Mouse (Mus musculus) kidney, adult 2 months (tissue): ENCODE data around the gene Igf1r. TPM values are rescaled to one million over a fixed set of nuclear protein-coding genes. Genes with fewer than 3 reads are reported as not detected.
A peak's percentile ranks its signal among the peaks of the same experiment; 100 is the strongest.

Experiments used
- DNase-seq: peaks from one replicate; pipeline ENCODE4 v3.0.0; 2021
- H3K27ac ChIP-seq: fragments of 200-500 bp; 2 replicates; pipeline ENCODE4 v1.5.1; 2012; ENCODE audit warnings: low read depth, low read length, control low read depth, inconsistent platforms; ENCODE audit not compliant: insufficient read depth
- H3K27me3 ChIP-seq: fragments of 200-500 bp; replicated peaks from 2 replicates; pipeline ENCODE4 v1.6.1; 2012; ENCODE audit warnings: mild to moderate bottlenecking, moderate library complexity, low read length, inconsistent platforms; ENCODE audit not compliant: control insufficient read depth, insufficient read depth
- H3K36me3 ChIP-seq: fragments of 200-500 bp; 2 replicates; pipeline ENCODE4 v1.6.1; 2012; ENCODE audit warnings: mild to moderate bottlenecking, moderate library complexity, low read length, inconsistent platforms; ENCODE audit not compliant: control insufficient read depth, insufficient read depth
- H3K4me1 ChIP-seq: fragments of 200-500 bp; 2 replicates; pipeline ENCODE4 v1.6.1; 2011; ENCODE audit warnings: low read length; ENCODE audit not compliant: control insufficient read depth, insufficient read depth
- H3K4me3 ChIP-seq: fragments of 200-500 bp; 2 replicates; pipeline ENCODE4 v1.5.1; 2011; ENCODE audit warnings: mild to moderate bottlenecking, low read depth, low read length, control low read depth; ENCODE audit not compliant: insufficient read depth
- CTCF ChIP-seq: fragments of 200-500 bp; conservative IDR thresholded peaks from 2 replicates; pipeline ENCODE4 v1.5.1; 2011; ENCODE audit warnings: low read depth, mild to moderate bottlenecking, control low read depth, low read length, moderate library complexity, mixed read lengths; ENCODE audit not compliant: insufficient read depth, insufficient read length
- POLR2A ChIP-seq: fragments of 200-500 bp; IDR thresholded peaks from one replicate; pipeline ENCODE4 v1.6.1; 2011; ENCODE audit warnings: low read depth, low read length, control low read depth
- WGBS: fragments of 180-500 bp; shearing (Covaris S2); methylation state at CpG from one replicate; pipeline ENCODE4 v1.1.7; 2018; 5-methylcytosine and 5-hydroxymethylcytosine counted together
- polyA plus RNA-seq: library from polyadenylated mRNA; depleted of rRNA; stranded (reverse); fragments of >200 nt; gene quantifications from 2 replicates; pipeline ENCODE4 v1.2.3, GENCODE M21; 2012

Gene Igf1r
- polyA plus RNA-seq, 1 experiment: 29.2 TPM

DNA sequence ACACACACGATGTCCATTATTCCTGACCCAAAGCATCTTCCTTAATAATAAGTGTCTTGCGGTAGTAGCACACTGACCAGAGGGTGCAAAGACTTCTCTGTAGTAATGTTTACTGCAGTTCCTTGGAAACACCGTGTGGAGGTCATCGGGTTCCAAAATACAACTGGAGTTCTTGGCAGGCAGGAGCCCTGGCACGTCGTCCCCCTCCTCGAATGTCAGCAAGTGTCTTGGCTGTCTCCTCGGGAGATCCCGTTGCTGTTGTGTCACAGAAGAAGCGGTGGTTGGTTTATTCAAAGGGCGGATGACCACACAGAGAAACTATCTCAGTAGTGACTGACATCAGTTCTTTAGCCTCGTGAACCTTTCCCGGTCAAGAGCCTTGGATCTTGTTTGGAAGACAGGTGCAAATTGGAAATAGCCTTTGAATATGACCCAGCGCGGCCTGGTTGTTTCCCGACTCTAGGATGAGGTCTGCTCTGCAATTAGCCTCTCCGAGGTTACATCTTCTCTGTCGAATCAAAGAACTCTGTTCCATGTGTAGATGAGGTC lies 263.0 kb downstream of the Igf1r start:
- Histone ChIP-seq H3K36me3 (no peaks in the 10 kb centered on the region; the same call in 1 of the 2 replicates), H3K4me1 (no peaks in the 10 kb centered on the region), H3K4me3 (no peak overlapping the region), H3K27me3 (no peaks in the 10 kb centered on the region), H3K27ac (no peak overlapping the region)
- no peak for TF ChIP-seq CTCF
- TF ChIP-seq POLR2A: no peak
- DNase-seq: no peak
- WGBS: 62% methylated on average over 18 of the region's 18 CpGs

DNA sequence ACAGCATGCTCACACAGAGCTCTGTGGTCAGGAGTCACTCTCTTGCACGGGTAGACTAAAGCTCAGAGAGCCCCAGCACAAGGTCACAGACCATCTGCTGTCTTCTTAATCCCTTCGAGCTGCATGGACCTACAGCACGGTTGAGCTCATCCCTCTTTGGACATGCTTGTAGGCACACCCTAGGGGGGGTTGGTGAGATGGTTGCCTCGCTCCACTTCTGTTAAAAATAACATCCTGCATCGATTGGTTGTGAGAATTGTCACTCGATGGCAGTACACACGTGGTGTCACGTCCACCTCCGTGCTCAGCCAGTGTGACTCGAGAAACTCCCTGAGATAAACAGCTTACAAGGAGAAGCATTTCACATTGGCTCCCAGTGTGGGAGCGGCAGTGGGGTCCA lies 266.3 kb downstream of the Igf1r start:
- Histone ChIP-seq H3K36me3 (no peaks in the 10 kb centered on the region; the same call in 1 of the 2 replicates), H3K27ac (no peak overlapping the region), H3K4me1 (0 out of 2 replicates have a peak, but pooled peaks cover 3% of the 10 kb centered on the region), H3K27me3 (no peaks in the 10 kb centered on the region), H3K4me3 (no peak overlapping the region)
- TF ChIP-seq POLR2A (no peak), CTCF (no peak)
- 88% methylated on average over 11 of the region's 11 CpGs for WGBS
- DNase-seq: no peak

DNA sequence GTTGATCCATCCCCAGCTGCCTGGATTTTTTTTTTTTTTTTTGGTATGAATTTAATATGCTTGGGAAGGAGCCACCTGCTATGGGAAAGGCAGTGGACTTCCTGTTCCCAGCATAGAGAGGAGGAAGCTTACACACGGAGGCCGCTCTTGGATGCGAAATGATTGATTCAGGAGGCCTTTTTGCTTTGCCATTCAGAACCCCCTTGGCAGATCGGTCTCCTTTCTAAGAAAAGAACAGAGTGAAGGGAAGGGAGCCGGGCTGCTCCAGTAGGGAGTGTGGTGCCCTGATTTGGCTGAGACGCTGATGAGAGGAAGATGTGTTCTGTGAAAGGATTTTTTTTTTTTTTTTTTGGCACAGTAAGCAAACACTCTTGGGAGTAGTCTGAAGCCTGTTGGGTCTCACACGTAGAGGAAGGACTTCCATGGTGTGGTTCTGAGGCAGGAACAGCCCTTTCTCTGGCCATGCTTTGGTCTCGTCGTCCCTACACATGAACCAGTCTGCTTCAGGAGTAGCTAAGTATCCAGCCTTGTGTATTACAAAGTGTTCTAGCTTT lies 269.1 kb downstream of the Igf1r start:
- TF ChIP-seq POLR2A: no peak
- TF ChIP-seq CTCF: no peak
- Histone ChIP-seq H3K4me3 (no peak overlapping the region), H3K27me3 (no peaks in the 10 kb centered on the region), H3K36me3 (peaks cover 4% of the 10 kb centered on the region; the same call in 1 of the 2 replicates), H3K4me1 (0 out of 2 replicates have a peak, but pooled peaks cover 3% of the 10 kb centered on the region), H3K27ac (no peak overlapping the region)
- WGBS: 62% methylated on average over 9 of the region's 9 CpGs
- DNase-seq: peak; percentile 25

DNA sequence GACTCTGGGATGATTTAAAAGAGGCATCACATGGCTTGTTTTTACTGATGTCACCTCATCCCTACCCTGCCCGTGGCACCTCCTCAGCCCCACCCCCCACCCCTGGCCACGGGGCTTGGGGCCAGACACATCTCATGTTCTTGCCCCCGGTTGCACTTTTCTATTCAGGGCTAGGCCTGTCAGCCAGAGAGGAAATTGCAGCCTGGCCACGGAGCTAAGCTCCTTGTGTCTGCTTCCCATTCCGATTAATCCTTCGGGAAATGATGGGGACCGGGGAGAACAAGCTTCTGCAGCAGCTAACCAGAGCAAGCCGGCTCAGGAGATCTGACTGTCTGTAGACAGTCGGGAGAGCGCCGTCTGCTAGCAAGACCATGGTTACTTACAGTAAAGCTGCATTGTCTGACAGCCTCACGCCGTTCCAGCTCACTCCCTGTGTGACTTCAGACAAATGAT lies 270.8 kb downstream of the Igf1r start:
- Histone ChIP-seq H3K4me1 (0 out of 2 replicates have a peak, but pooled peaks cover 3% of the 10 kb centered on the region), H3K27me3 (no peaks in the 10 kb centered on the region), H3K4me3 (no peak overlapping the region), H3K36me3 (peaks cover 6% of the 10 kb centered on the region), H3K27ac (peak overlapping the region; percentile 54)
- DNase-seq: peak; percentile 81
- 39% methylated on average over 13 of the region's 13 CpGs for WGBS
- no peak for TF ChIP-seq POLR2A
- no peak for TF ChIP-seq CTCF

DNA sequence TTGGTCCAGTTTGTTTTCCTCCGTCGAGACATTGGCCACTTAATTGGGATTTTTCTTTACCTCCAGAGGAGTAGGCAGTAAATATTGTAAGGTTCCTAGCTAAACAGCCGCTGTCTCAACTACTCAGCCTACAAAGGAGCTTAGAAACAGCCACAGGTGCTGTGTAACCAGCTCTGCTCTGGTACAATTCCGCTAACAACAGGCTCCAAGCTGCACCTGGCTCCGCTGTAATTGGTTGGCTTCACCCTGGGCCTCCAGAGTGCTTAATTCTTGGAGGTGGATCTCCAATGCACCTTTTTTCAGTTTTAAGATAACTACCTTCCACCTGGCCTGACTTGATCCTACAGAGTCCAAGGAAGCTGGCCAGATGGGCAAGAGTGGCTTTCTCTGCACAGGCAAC lies 271.4 kb downstream of the Igf1r start:
- Histone ChIP-seq H3K27ac (peak overlapping the region; percentile 54; the same call in 1 of the 2 replicates), H3K36me3 (peaks cover 6% of the 10 kb centered on the region), H3K27me3 (no peaks in the 10 kb centered on the region), H3K4me3 (no peak overlapping the region), H3K4me1 (0 out of 2 replicates have a peak, but pooled peaks cover 3% of the 10 kb centered on the region)
- no peak for DNase-seq
- TF ChIP-seq CTCF (no peak), POLR2A (no peak)
- WGBS: 86% methylated on average over 5 of the region's 5 CpGs

DNA sequence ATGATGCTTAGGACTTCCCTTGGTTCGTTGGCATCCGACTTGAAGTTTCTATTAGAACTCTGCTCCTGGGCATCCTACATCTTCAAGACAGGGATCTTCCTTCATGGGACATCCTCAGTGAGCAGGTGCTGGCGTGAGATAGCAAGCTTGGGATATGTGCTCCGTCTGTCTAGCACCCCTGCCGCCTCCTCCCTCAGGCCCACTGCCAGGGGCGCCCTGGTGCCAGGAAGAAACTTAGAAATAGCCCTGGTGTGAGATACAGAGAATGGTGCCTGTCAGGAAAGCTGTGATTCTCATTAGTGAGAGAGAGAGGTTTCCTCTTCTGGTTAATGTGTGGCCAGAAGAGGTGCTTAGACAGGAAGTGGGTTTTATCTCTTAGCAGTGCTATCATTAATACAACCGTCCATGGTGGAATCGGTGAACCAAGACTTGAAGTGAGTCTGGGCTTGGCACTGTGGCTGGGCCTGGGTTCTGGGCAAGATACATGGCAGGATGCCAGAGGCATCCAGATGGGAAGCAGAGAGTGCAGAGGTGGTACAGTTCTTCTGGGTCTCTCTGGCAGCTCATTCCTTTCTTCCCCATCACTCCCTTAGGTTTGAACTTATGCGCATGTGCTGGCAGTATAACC lies 272.9 kb downstream of the Igf1r start:
- WGBS: 64% methylated on average over 9 of the region's 9 CpGs
- TF ChIP-seq CTCF (no peak), POLR2A (no peak)
- Histone ChIP-seq H3K4me3 (no peak overlapping the region), H3K27me3 (no peaks in the 10 kb centered on the region), H3K4me1 (0 out of 2 replicates have a peak, but pooled peaks cover 3% of the 10 kb centered on the region), H3K27ac (no peak overlapping the region), H3K36me3 (peaks cover 6% of the 10 kb centered on the region)
- no peak for DNase-seq

DNA sequence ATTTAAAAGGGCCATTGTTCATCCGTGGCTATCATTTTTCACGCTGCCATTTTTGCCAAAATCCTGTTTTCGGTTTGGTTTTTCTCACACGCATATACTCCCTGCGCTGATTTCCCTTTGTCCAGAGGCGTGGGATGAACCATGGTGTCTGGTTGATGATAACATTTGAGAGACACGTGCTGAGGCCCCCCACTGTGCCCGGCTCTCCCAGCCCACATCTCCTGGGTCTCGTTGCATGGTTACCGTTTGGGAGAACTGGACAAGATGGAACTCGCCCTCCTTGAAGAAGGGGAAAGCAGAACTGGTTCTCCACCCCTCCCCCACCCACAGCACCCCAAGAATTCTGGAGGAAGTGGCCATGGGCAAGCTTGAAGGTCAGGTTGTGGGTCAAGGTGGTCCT lies 274.4 kb downstream of the Igf1r start:
- H3K4me3 ChIP-seq: no peak overlapping the region
- H3K27me3 ChIP-seq: no peaks in the 10 kb centered on the region
- DNase-seq: no peak
- H3K4me1 ChIP-seq: 0 out of 2 replicates have a peak, but pooled peaks cover 3% of the 10 kb centered on the region
- 89% methylated on average over 11 of the region's 11 CpGs for WGBS
- peaks cover 6% of the 10 kb centered on the region for H3K36me3 ChIP-seq
- TF ChIP-seq POLR2A: no peak
- TF ChIP-seq CTCF: no peak
- H3K27ac ChIP-seq: no peak overlapping the region
